Mouse (Mus musculus) cerebellum, adult 2 months (tissue): Measurements from ENCODE around the gene Map4. TPM values are rescaled to one million over a fixed set of nuclear protein-coding genes. Genes with fewer than 3 reads are reported as not detected.

ENCODE experiments used
- DNase-seq, 2 experiments: peaks; one replicate each; pipeline ENCODE4 v3.0.0; 2021
- H3K27ac ChIP-seq: fragments of 200-500 bp; 2 replicates; pipeline ENCODE4 v1.5.1; 2012; ENCODE audit warnings: low read length, control low read depth, inconsistent platforms; ENCODE audit not compliant: insufficient read depth
- H3K27me3 ChIP-seq: fragments of 200-500 bp; 2 replicates; pipeline ENCODE4 v1.6.1; 2012; ENCODE audit warnings: inconsistent platforms, mild to moderate bottlenecking, low read length, moderate library complexity; ENCODE audit not compliant: control insufficient read depth, insufficient read depth
- H3K4me1 ChIP-seq: fragments of 200-500 bp; 2 replicates; pipeline ENCODE4 v1.6.1; 2011; ENCODE audit warnings: low read length; ENCODE audit not compliant: control insufficient read depth, insufficient read depth
- H3K4me3 ChIP-seq: fragments of 200-500 bp; replicated peaks from 2 replicates; pipeline ENCODE3; 2011; ENCODE audit warnings: mild to moderate bottlenecking, low read depth, low read length, control low read depth; ENCODE audit not compliant: insufficient read depth
- CTCF ChIP-seq: fragments of 200-500 bp; IDR thresholded peaks from 2 replicates; pipeline ENCODE4 v1.5.1; 2011; ENCODE audit warnings: low read depth, mild to moderate bottlenecking, control low read depth, low read length, moderate library complexity, borderline replicate concordance; ENCODE audit not compliant: insufficient read depth
- POLR2A ChIP-seq: fragments of 200-500 bp; IDR thresholded peaks from 2 replicates; pipeline ENCODE4 v1.6.1; 2011; ENCODE audit warnings: low read length, control low read depth, borderline replicate concordance; ENCODE audit not compliant: insufficient read depth
- WGBS: fragments of 180-500 bp; shearing (Covaris S2); methylation state at CpG from one replicate; pipeline ENCODE4 v1.1.7; 2018; 5-methylcytosine and 5-hydroxymethylcytosine counted together
- polyA plus RNA-seq: library from polyadenylated mRNA; depleted of rRNA; stranded (reverse); fragments of >200 nt; gene quantifications from 2 replicates; pipeline ENCODE4 v1.2.3, GENCODE M21; 2012; rRNA removed

Map4 gene
- polyA plus RNA-seq, result 559 and 576 TPM in 2 replicates

- peak; percentile 99 for DNase-seq
- Histone ChIP-seq H3K27ac (peak within 1 kb of the TSS; percentile 81; the same call in 1 of the 2 replicates), H3K27me3 (no peaks in the 10 kb centered on the region), H3K4me1 (no peaks in the 10 kb centered on the region), H3K4me3 (peak within 1 kb of the TSS; percentile 81)
- TF ChIP-seq CTCF (no peak), POLR2A (peak; percentile 48; the same call in 1 of the 2 replicates)
- WGBS, result under 1% methylated on average over 92 of the region's 94 CpGs
Measured at GRCm38 (mm10) chr9:109931257-109932171, at the start of gene Map4. TSS of gene Map4 (plus strand) at chr9:109931460.

GRCm38 (mm10) chr9:109886259-109886658 is 45.0 kb upstream of the Map4 start:
- no peak overlapping the region for H3K4me3 ChIP-seq
- no peak for DNase-seq
- H3K4me1 ChIP-seq, result peaks cover 1% of the 10 kb centered on the region
- H3K27ac ChIP-seq, result no peak overlapping the region
- WGBS, result 91% methylated on average over 4 of the region's 4 CpGs
- TF ChIP-seq CTCF (no peak), POLR2A (no peak)
- H3K27me3 ChIP-seq, result no peaks in the 10 kb centered on the region

- 89% methylated on average over 5 of the region's 5 CpGs for WGBS
- DNase-seq, result no peak
- Histone ChIP-seq H3K4me1 (peaks cover 12% of the 10 kb centered on the region), H3K27me3 (no peaks in the 10 kb centered on the region), H3K4me3 (no peak overlapping the region), H3K27ac (no peak overlapping the region)
- TF ChIP-seq POLR2A (no peak), CTCF (no peak)
Measured at GRCm38 (mm10) chr9:109887321-109887720, 43.9 kb upstream of the Map4 start.

DNA sequence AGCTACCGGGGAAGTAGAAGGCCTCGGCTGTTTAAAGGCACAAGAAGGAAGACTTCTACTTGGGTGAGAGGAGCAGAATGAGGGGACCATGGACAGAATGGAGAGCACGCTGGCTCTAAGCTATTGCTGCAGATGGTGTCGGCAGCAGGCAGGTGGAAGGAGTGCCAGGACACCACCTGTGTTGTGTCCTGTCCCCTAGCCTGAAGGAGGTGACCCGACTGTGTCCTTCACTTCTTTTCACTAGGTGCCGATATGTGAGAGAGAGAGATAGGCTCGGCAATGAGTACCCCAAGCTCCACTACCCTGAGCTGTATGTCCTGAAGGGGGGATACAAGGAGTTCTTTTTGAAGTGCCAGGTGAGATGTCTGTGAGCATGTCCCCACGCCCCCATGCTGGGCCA is 39.8 kb upstream of the Map4 start:
- H3K27me3 ChIP-seq, result no peaks in the 10 kb centered on the region
- H3K4me3 ChIP-seq, result no peak overlapping the region
- peaks cover 17% of the 10 kb centered on the region for H3K4me1 ChIP-seq
- TF ChIP-seq CTCF (no peak), POLR2A (no peak)
- 24% methylated on average over 8 of the region's 8 CpGs for WGBS
- peak overlapping the region; percentile 57 for H3K27ac ChIP-seq
- peak; percentile 62 to 68 for DNase-seq

DNA sequence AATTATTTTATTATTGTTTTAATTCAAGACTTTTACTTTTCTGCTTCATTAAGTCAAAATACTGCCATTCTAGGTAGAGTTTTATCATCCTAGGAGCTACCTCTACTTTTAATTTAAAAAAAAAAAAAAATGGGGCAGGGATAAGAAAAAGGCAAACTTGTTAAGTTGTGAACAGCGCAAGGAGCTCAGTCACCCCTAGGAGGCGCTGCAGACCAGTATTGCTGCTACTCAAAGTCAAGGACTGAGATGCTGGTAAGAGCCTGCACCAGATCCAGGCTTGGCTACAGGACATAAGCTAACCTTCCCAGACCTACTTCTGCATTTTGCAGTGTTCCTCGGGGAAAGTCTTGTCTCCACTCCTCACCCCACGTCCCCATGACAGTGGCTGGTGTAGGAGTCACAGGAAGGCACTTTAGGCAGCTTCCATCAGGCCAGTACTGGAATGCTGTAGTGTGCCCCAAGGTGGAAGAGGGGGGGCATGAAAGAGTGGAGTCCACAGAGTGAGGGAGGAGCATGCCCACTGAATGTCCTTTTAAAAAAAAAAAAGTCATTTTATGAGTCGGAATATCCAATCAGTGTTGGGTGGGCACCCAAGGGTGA is 38.5 kb upstream of the Map4 start:
- TF ChIP-seq CTCF (peak; percentile 83), POLR2A (no peak)
- DNase-seq, result peak; percentile 74 to 80
- WGBS, result 51% methylated on average over 5 of the region's 5 CpGs
- H3K27ac ChIP-seq, result no peak overlapping the region; the same call in 1 of the 2 replicates
- no peak overlapping the region for H3K4me3 ChIP-seq
- peaks cover 17% of the 10 kb centered on the region for H3K4me1 ChIP-seq
- no peaks in the 10 kb centered on the region for H3K27me3 ChIP-seq

DNA sequence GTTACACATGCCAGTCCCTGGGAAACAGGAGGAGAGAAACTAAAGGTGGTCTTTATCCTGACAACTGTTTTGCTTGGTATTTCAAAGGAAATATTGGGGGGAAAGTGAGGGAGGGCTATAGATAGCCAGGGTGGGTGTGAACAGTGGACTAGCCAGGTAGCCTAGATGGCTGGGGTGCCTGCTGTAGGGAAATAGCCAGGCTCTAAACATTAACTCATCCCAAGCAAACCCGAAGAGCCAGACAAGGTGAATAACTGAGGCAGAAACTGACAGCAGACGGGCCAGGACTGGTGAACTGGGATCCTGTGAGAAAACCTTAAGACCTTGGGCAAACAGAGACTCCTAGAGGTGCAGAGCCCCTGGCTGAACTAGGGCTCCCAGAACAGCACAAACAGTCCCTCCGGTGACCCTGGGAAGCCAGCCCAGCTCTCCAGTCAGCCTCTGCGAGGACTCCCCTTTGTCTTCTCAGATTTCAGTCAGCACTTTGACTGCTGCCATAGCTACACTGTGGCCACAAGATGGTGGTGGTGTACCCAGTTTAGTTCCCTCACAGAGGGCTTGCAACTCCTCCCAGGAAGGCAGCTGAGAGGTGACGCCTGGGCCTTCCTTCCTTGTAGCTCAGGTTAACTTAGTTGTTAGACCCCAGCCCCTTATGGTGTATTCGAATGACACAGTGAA is 36.7 kb upstream of the Map4 start:
- H3K4me3 ChIP-seq, result no peak overlapping the region
- H3K27me3 ChIP-seq, result no peaks in the 10 kb centered on the region
- H3K27ac ChIP-seq, result no peak overlapping the region
- TF ChIP-seq POLR2A (no peak), CTCF (peak; percentile 67; the same call in 1 of the 2 replicates)
- peak; percentile 40 to 56 for DNase-seq
- H3K4me1 ChIP-seq, result peaks cover 17% of the 10 kb centered on the region
- 44% methylated on average over 6 of the region's 6 CpGs for WGBS

DNA sequence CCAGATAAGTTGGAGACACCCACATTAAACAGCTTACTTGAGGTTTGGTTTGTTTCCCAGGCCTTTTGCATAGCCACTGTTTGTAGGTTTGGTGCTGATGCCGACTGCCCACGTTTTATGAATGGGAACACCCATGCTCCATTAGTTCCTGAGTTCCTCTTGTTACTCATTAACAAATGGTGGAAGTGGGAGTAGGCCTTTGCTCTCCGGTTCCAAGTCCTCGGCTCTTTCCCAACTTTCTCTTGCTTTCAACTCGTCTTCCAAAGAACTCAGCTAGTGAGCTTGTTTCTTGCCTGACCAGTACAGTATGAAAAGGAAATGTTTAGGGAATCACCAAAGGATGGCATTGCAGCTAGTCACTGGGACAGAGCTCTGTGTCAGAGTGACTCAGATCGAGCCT is 35.7 kb upstream of the Map4 start:
- WGBS, result 91% methylated on average over 6 of the region's 6 CpGs
- no peak for DNase-seq
- TF ChIP-seq POLR2A, result no peak
- no peak for TF ChIP-seq CTCF
- no peak overlapping the region for H3K4me3 ChIP-seq
- H3K4me1 ChIP-seq, result peaks cover 17% of the 10 kb centered on the region
- no peak overlapping the region for H3K27ac ChIP-seq
- H3K27me3 ChIP-seq, result no peaks in the 10 kb centered on the region
